Mouse (Mus musculus): ENCODE data around the gene Ksr1. TPM values are rescaled to one million over a fixed set of nuclear protein-coding genes. Genes with fewer than 3 reads are reported as not detected.

Gene Ksr1
- polyA plus RNA-seq, 2 experiments: 1.7 to 4.0 TPM

GRCm38 (mm10) chr11:79089027-79089426 is 57.2 kb downstream of the Ksr1 start:
- Histone ChIP-seq H3K4me3 (ENCODE audit: insufficient read depth in 1 of 2, low read depth in 2 of 2, low read length in 2 of 2) (no peak overlapping the region), H3K9me3 (ENCODE audit: control insufficient read depth, low read length) (no peaks in the 10 kb centered on the region), H3K36me3 (replicated peaks; ENCODE audit: control insufficient read depth, insufficient read depth, low read depth) (no peaks in the 10 kb centered on the region), H3K4me2 (ENCODE audit: low read depth) (no peak overlapping the region), H3K4me1 (replicated peaks; ENCODE audit: control insufficient read depth in 2 of 2, insufficient read depth in 2 of 2, low read length in 1 of 2) (peaks cover 0 to 16% of the 10 kb centered on the region in 2 experiments; a peak in 3 of 4 replicates), H3K27me3 (ENCODE audit: control insufficient read depth, insufficient read depth, low read length) (no peaks in the 10 kb centered on the region), H3K9ac (replicated peaks) (no peak overlapping the region), H3K27ac (no peak overlapping the region)
- TF ChIP-seq EP300 (IDR thresholded peaks at IDR 0.05; ENCODE audit: low read depth) (no peak), CTCF (IDR thresholded peaks at IDR 0.05; ENCODE audit: low read depth) (no peak)
- ATAC-seq (ENCODE audit: insufficient read depth) (no peak), DNase-seq (ENCODE audit: low read depth in 3 of 3, low spot score in 3 of 3) (no peak)
- 47% methylated on average over 5 of the region's 5 CpGs for WGBS (ENCODE audit: insufficient replicate concordance)

DNA sequence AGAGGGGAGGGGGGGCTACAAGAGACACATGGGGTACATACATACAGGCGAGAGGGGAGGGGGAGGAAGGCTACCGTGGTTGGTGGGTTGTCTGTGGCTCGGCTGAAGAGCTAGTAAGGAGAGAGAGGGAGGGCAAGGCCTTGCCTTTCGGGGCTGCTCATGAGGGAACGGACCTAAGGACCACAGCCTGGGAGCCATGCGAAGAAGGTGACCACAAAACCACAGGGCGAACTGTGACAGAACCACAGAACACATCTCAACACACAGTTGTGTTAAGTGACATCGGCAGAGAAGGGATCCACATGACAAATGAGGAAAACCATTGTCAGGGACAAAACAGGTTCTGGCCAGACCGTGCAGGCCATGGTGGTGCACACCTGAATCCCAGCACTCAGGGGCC is 57.9 kb downstream of the Ksr1 start:
- Histone ChIP-seq H3K4me2 (ENCODE audit: low read depth) (no peak overlapping the region), H3K9ac (replicated peaks) (no peak overlapping the region), H3K27me3 (ENCODE audit: control insufficient read depth, insufficient read depth, low read length) (no peaks in the 10 kb centered on the region), H3K36me3 (replicated peaks; ENCODE audit: control insufficient read depth, insufficient read depth, low read depth) (no peaks in the 10 kb centered on the region), H3K4me3 (ENCODE audit: insufficient read depth in 1 of 2, low read depth in 2 of 2, low read length in 2 of 2) (no peak overlapping the region), H3K27ac (no peak overlapping the region), H3K4me1 (replicated peaks; ENCODE audit: control insufficient read depth in 2 of 2, insufficient read depth in 2 of 2, low read length in 1 of 2) (peaks cover 0 to 20% of the 10 kb centered on the region in 2 experiments; a peak in 3 of 4 replicates), H3K9me3 (ENCODE audit: control insufficient read depth, low read length) (no peaks in the 10 kb centered on the region)
- TF ChIP-seq CTCF (IDR thresholded peaks at IDR 0.05; ENCODE audit: low read depth) (no peak), EP300 (IDR thresholded peaks at IDR 0.05; ENCODE audit: low read depth) (no peak)
- DNase-seq (ENCODE audit: low read depth in 3 of 3, low spot score in 3 of 3): no peak
- WGBS (ENCODE audit: insufficient replicate concordance): 25% methylated on average over 9 of the region's 9 CpGs
- ATAC-seq (ENCODE audit: insufficient read depth): no peak

- H3K9me3 ChIP-seq (ENCODE audit: control insufficient read depth, low read length): no peaks in the 10 kb centered on the region
- no peak for DNase-seq (ENCODE audit: low read depth in 3 of 3, low spot score in 3 of 3)
- WGBS (ENCODE audit: insufficient replicate concordance): 34% methylated on average over 4 of the region's 4 CpGs
- H3K4me1 ChIP-seq (replicated peaks; ENCODE audit: control insufficient read depth in 2 of 2, insufficient read depth in 2 of 2, low read length in 1 of 2): peaks cover 0 to 22% of the 10 kb centered on the region in 2 experiments; a peak in 3 of 4 replicates
- TF ChIP-seq CTCF (IDR thresholded peaks at IDR 0.05; ENCODE audit: low read depth) (no peak), EP300 (IDR thresholded peaks at IDR 0.05; ENCODE audit: low read depth) (no peak)
- ATAC-seq (ENCODE audit: insufficient read depth): no peak
- no peak overlapping the region for H3K4me3 ChIP-seq (ENCODE audit: insufficient read depth in 1 of 2, low read depth in 2 of 2, low read length in 2 of 2)
- no peaks in the 10 kb centered on the region for H3K36me3 ChIP-seq (replicated peaks; ENCODE audit: control insufficient read depth, insufficient read depth, low read depth)
- H3K27ac ChIP-seq: no peak overlapping the region
- H3K4me2 ChIP-seq (ENCODE audit: low read depth): no peak overlapping the region
- no peaks in the 10 kb centered on the region for H3K27me3 ChIP-seq (ENCODE audit: control insufficient read depth, insufficient read depth, low read length)
- no peak overlapping the region for H3K9ac ChIP-seq (replicated peaks)
Measured at GRCm38 (mm10) chr11:79087731-79088311, 58.4 kb downstream of the Ksr1 start.

DNA sequence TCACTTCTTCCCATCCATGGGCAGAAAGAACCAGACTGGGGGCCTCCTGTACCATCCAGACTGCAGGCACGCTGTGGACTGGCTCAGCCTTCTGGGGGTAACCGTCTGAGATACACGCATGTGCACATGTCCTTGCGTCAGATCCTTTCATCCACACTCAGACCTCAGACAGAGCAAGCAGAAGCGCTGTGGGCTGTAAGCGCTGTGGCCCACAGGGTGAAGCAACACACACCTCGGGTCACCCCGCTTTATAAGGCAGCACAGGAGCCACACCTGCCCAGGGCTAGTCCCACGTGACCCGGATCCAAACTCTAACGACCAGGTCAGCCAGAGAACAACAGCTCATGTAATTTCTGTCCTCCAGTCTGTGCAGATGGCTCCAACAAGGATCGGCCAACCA is 59.4 kb downstream of the Ksr1 start:
- Histone ChIP-seq H3K9me3 (ENCODE audit: control insufficient read depth, low read length) (no peaks in the 10 kb centered on the region), H3K4me2 (ENCODE audit: low read depth) (no peak overlapping the region), H3K36me3 (replicated peaks; ENCODE audit: control insufficient read depth, insufficient read depth, low read depth) (no peaks in the 10 kb centered on the region), H3K27me3 (ENCODE audit: control insufficient read depth, insufficient read depth, low read length) (no peaks in the 10 kb centered on the region), H3K4me1 (replicated peaks; ENCODE audit: control insufficient read depth in 2 of 2, insufficient read depth in 2 of 2, low read length in 1 of 2) (peaks cover 0 to 22% of the 10 kb centered on the region in 2 experiments; a peak in 3 of 4 replicates), H3K27ac (no peak overlapping the region), H3K4me3 (ENCODE audit: insufficient read depth in 1 of 2, low read depth in 2 of 2, low read length in 2 of 2) (no peak overlapping the region), H3K9ac (replicated peaks) (no peak overlapping the region)
- DNase-seq (ENCODE audit: low read depth in 3 of 3, low spot score in 3 of 3) (no peak), ATAC-seq (ENCODE audit: insufficient read depth) (no peak)
- TF ChIP-seq EP300 (IDR thresholded peaks at IDR 0.05; ENCODE audit: low read depth): no peak
- no peak for TF ChIP-seq CTCF (IDR thresholded peaks at IDR 0.05; ENCODE audit: low read depth)
- WGBS (ENCODE audit: insufficient replicate concordance): 73% methylated on average over 12 of the region's 12 CpGs

DNA sequence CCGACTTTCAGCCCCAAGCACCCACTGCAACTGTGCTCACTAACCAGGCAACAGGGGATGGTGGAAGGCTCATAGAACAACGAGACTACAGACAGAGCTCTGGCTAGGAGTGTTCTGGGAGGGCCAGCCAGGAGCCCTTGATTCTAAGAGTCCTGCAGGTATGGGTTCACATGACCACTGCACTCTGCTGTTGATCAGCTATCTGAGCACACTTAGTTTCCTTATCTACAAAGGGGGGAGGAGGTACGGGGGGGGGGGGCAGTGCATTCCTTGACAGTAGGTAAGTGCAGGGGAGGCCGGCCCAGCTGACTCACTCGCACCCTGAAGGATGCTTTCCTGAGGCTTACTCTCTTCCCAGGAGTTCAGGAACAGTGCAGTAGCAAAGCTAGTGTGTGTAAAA is 61.1 kb downstream of the Ksr1 start:
- Histone ChIP-seq H3K27ac (no peak overlapping the region), H3K36me3 (replicated peaks; ENCODE audit: control insufficient read depth, insufficient read depth, low read depth) (no peaks in the 10 kb centered on the region), H3K27me3 (ENCODE audit: control insufficient read depth, insufficient read depth, low read length) (no peaks in the 10 kb centered on the region; the same call in 1 of the 2 replicates), H3K4me3 (ENCODE audit: insufficient read depth in 1 of 2, low read depth in 2 of 2, low read length in 2 of 2) (no peak overlapping the region), H3K4me2 (ENCODE audit: low read depth) (no peak overlapping the region), H3K4me1 (replicated peaks; ENCODE audit: control insufficient read depth in 2 of 2, insufficient read depth in 2 of 2, low read length in 1 of 2) (peaks cover 0 to 22% of the 10 kb centered on the region in 2 experiments; a peak in 3 of 4 replicates), H3K9ac (replicated peaks) (no peak overlapping the region), H3K9me3 (ENCODE audit: control insufficient read depth, low read length) (no peaks in the 10 kb centered on the region)
- TF ChIP-seq EP300 (IDR thresholded peaks at IDR 0.05; ENCODE audit: low read depth) (no peak), CTCF (IDR thresholded peaks at IDR 0.05; ENCODE audit: low read depth) (no peak)
- no peak for DNase-seq (ENCODE audit: low read depth in 3 of 3, low spot score in 3 of 3)
- no peak for ATAC-seq (ENCODE audit: insufficient read depth)
- 36% methylated on average over 5 of the region's 5 CpGs for WGBS (ENCODE audit: insufficient replicate concordance)

Measured in liver, embryonic 14.5 days (tissue).